Mouse (Mus musculus) myocyte (in vitro differentiated cells): ENCODE data around the gene Ctsd.

Experiments used
- CEBPB ChIP-seq: IDR thresholded peaks from 2 replicates; pipeline ENCODE4 v1.6.1; 2011; ENCODE audit warnings: mild to moderate bottlenecking, moderate library complexity; ENCODE audit not compliant: poor library complexity, insufficient read depth, severe bottlenecking
- E2F4 ChIP-seq: IDR thresholded peaks from one replicate; pipeline ENCODE4 v1.6.1; 2011; ENCODE audit warnings: mild to moderate bottlenecking, control low read depth, moderate library complexity; ENCODE audit not compliant: insufficient read depth
- MAX ChIP-seq: IDR thresholded peaks from one replicate; pipeline ENCODE4 v1.6.1; 2011; ENCODE audit warnings: low read depth, mild to moderate bottlenecking, control low read depth
- MYOG ChIP-seq, 3 experiments: IDR thresholded peaks; one replicate each; pipeline ENCODE4 v1.6.1; 2011; ENCODE audit warnings: control low read depth in 2 of 3, low read depth in 2 of 3, mild to moderate bottlenecking in 2 of 3; ENCODE audit not compliant: insufficient read length in 2 of 3, control insufficient read depth in 1 of 3, insufficient read depth in 1 of 3
- POLR2A ChIP-seq: IDR thresholded peaks from one replicate; pipeline ENCODE4 v1.6.1; 2011; ENCODE audit warnings: low read depth, mild to moderate bottlenecking, control low read depth, moderate library complexity; ENCODE audit not compliant: insufficient read length
- POLR2AphosphoS2 ChIP-seq: IDR thresholded peaks from one replicate; pipeline ENCODE4 v1.6.1; 2011; ENCODE audit warnings: low read depth, control low read depth; ENCODE audit not compliant: insufficient read length
- REST ChIP-seq: IDR thresholded peaks from one replicate; pipeline ENCODE4 v1.6.1; 2011; ENCODE audit warnings: mild to moderate bottlenecking, control low read depth, moderate library complexity; ENCODE audit not compliant: insufficient read depth, insufficient read length
- SRF ChIP-seq: IDR thresholded peaks from one replicate; pipeline ENCODE4 v1.6.1; 2011; ENCODE audit warnings: low read depth; ENCODE audit not compliant: control insufficient read depth, insufficient read length

DNA sequence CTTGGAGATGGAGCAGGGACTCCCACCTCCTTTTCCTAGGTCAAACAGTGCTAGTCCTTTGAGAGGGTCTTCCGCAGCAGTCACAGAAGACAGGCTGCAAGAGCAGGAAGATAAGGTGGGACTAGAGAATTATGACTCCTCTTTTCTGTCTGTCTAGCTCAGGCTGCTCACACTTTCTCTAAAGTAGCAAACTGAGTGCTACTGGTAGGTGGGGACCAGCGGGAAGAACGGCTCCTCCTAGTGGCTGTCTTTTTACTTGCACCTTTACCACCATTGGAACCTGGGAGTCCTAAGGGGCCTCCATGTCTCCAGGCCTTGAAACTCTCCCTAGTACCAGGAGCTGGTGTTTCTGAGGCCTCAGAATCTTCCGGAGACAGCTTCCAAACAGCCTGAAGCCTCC lies 47.7 kb upstream of the Ctsd start:
- no peak for TF ChIP-seq POLR2A
- TF ChIP-seq MAX, result no peak
- no peak for TF ChIP-seq SRF
- TF ChIP-seq POLR2AphosphoS2, result no peak
- TF ChIP-seq CEBPB, result no peak
- no peak for TF ChIP-seq E2F4
- TF ChIP-seq MYOG (IDR thresholded peaks at IDR 0.05; ENCODE audit: control insufficient read depth in 1 of 3, insufficient read depth in 1 of 3, insufficient read length in 2 of 3, low read depth in 2 of 3), result no peak
- no peak for TF ChIP-seq REST
